Mouse (Mus musculus) heart, embryonic 12.5 days (tissue): ENCODE data around the gene Afdn. TPM values are rescaled to one million over a fixed set of nuclear protein-coding genes. Genes with fewer than 3 reads are reported as not detected.
"Not testable (repeated sequence)": the region's sequence is repeated elsewhere in the genome, so short reads cannot be mapped to it uniquely, and the experiment has no call there.

ENCODE experiments used
- ATAC-seq: fragments of 200-750 bp; cut with Nextera tagmentation; 2 replicates; pipeline ENCODE4 v1.8.0; 2017; ENCODE audit warnings: moderate TSS enrichment, moderate library complexity; ENCODE audit not compliant: insufficient number of reproducible peaks, low FRiP score
- H3K27ac ChIP-seq: fragments of 300-500 bp; sonication (generic); 2 replicates; pipeline ENCODE4 v1.5.1; 2016; ENCODE audit warnings: mild to moderate bottlenecking, moderate library complexity; ENCODE audit not compliant: poor library complexity, severe bottlenecking
- H3K27me3 ChIP-seq: fragments of 300-500 bp; sonication (generic); replicated peaks from 2 replicates; pipeline ENCODE4 v1.6.1; 2016; ENCODE audit warnings: mild to moderate bottlenecking, moderate library complexity
- H3K36me3 ChIP-seq: fragments of 300-500 bp; sonication (generic); 2 replicates; pipeline ENCODE4 v1.6.1; 2016; ENCODE audit warnings: mild to moderate bottlenecking, moderate library complexity
- H3K4me1 ChIP-seq: fragments of 300-500 bp; sonication (generic); replicated peaks from 2 replicates; pipeline ENCODE4 v1.6.1; 2016; ENCODE audit warnings: mild to moderate bottlenecking
- H3K4me2 ChIP-seq: fragments of 300-500 bp; sonication (generic); 2 replicates; pipeline ENCODE4 v1.6.1; 2016; ENCODE audit warnings: mild to moderate bottlenecking, moderate library complexity
- H3K4me3 ChIP-seq: fragments of 300-500 bp; sonication (generic); 2 replicates; pipeline ENCODE4 v1.5.1; 2016; ENCODE audit warnings: mild to moderate bottlenecking
- H3K9ac ChIP-seq: fragments of 300-500 bp; sonication (generic); 2 replicates; pipeline ENCODE4 v1.6.1; 2016; ENCODE audit warnings: mild to moderate bottlenecking, moderate library complexity
- H3K9me3 ChIP-seq: fragments of 300-500 bp; sonication (generic); replicated peaks from 2 replicates; pipeline ENCODE4 v1.6.1; 2016; ENCODE audit warnings: mild to moderate bottlenecking, moderate library complexity
- WGBS: fragments of 180-500 bp; shearing (Covaris S2); methylation state at CpG from one replicate; pipeline ENCODE4 v1.1.7; 2016; 5-methylcytosine and 5-hydroxymethylcytosine counted together
- polyA plus RNA-seq: library from polyadenylated mRNA; unstranded; fragments of >200 nt; fragmentation: Nextera tagmentation; extraction: Ambion mirVana; gene quantifications from 2 replicates; pipeline ENCODE4 v1.2.1, GENCODE M21; 2016

The Afdn gene
- polyA plus RNA-seq, 1 experiment from 2014 or later: 106 TPM

GRCm38 (mm10) chr17:13830234-13830633, 69.9 kb downstream of the Afdn start:
- H3K4me2 ChIP-seq: no peak overlapping the region
- ATAC-seq: no peak
- no peaks in the 10 kb centered on the region for H3K4me1 ChIP-seq
- no peak overlapping the region for H3K27ac ChIP-seq
- no peaks in the 10 kb centered on the region for H3K9me3 ChIP-seq
- H3K4me3 ChIP-seq: no peak overlapping the region
- peaks cover 54% of the 10 kb centered on the region for H3K36me3 ChIP-seq
- no peaks in the 10 kb centered on the region for H3K27me3 ChIP-seq
- 93% methylated on average over 1 of the region's 1 CpGs for WGBS
- H3K9ac ChIP-seq: no peak overlapping the region

GRCm38 (mm10) chr17:13830636-13831341, 70.5 kb downstream of the Afdn start:
- Histone ChIP-seq H3K27ac (no peak overlapping the region), H3K36me3 (peaks cover 52% of the 10 kb centered on the region), H3K9ac (no peak overlapping the region), H3K4me1 (no peaks in the 10 kb centered on the region), H3K4me3 (no peak overlapping the region), H3K4me2 (no peak overlapping the region), H3K27me3 (no peaks in the 10 kb centered on the region), H3K9me3 (no peaks in the 10 kb centered on the region)
- WGBS: 83% methylated on average over 1 of the region's 1 CpGs
- no peak for ATAC-seq

- Histone ChIP-seq H3K9me3 (no peaks in the 10 kb centered on the region), H3K36me3 (peaks cover 34% of the 10 kb centered on the region), H3K4me3 (no peak overlapping the region), H3K9ac (no peak overlapping the region), H3K4me2 (no peak overlapping the region), H3K27ac (no peak overlapping the region), H3K4me1 (no peaks in the 10 kb centered on the region), H3K27me3 (no peaks in the 10 kb centered on the region)
- no peak for ATAC-seq
- WGBS: 84% methylated on average over 4 of the region's 4 CpGs
Measured at GRCm38 (mm10) chr17:13835876-13836275, 75.5 kb downstream of the Afdn start.

- Histone ChIP-seq H3K4me3 (no peak overlapping the region), H3K9ac (no peak overlapping the region), H3K27me3 (no peaks in the 10 kb centered on the region), H3K27ac (no peak overlapping the region), H3K36me3 (peaks cover 67% of the 10 kb centered on the region), H3K4me2 (no peak overlapping the region), H3K9me3 (no peaks in the 10 kb centered on the region), H3K4me1 (no peaks in the 10 kb centered on the region)
- no peak for ATAC-seq
- WGBS: 90% methylated on average over 2 of the region's 2 CpGs
Measured at GRCm38 (mm10) chr17:13850175-13850574, 89.8 kb downstream of the Afdn start.

- H3K4me2 ChIP-seq, H3K4me3 ChIP-seq, H3K9ac ChIP-seq, H3K27ac ChIP-seq, ATAC-seq, H3K9me3 ChIP-seq, H3K27me3 ChIP-seq, H3K4me1 ChIP-seq: not testable (repeated sequence)
- H3K36me3 ChIP-seq: peaks cover 75% of the 10 kb centered on the region
- 76% methylated on average over 7 of the region's 7 CpGs for WGBS
Measured at GRCm38 (mm10) chr17:13853883-13854282, 93.5 kb downstream of the Afdn start.

GRCm38 (mm10) chr17:13855396-13855795, 95.1 kb downstream of the Afdn start:
- Histone ChIP-seq H3K4me3 (no peak overlapping the region), H3K9ac (no peak overlapping the region), H3K4me2 (no peak overlapping the region), H3K27ac (no peak overlapping the region), H3K4me1 (no peaks in the 10 kb centered on the region), H3K27me3 (no peaks in the 10 kb centered on the region), H3K9me3 (no peaks in the 10 kb centered on the region), H3K36me3 (peaks cover 73% of the 10 kb centered on the region)
- ATAC-seq: no peak
- WGBS: 80% methylated on average over 1 of the region's 1 CpGs

GRCm38 (mm10) chr17:13856429-13857090, 96.2 kb downstream of the Afdn start:
- H3K4me2 ChIP-seq: no peak overlapping the region
- H3K9ac ChIP-seq: no peak overlapping the region
- ATAC-seq: no peak
- H3K27me3 ChIP-seq: no peaks in the 10 kb centered on the region
- H3K4me1 ChIP-seq: no peaks in the 10 kb centered on the region
- 89% methylated on average over 5 of the region's 5 CpGs for WGBS
- H3K36me3 ChIP-seq: peaks cover 72% of the 10 kb centered on the region
- no peaks in the 10 kb centered on the region for H3K9me3 ChIP-seq
- H3K4me3 ChIP-seq: no peak overlapping the region
- no peak overlapping the region for H3K27ac ChIP-seq

GRCm38 (mm10) chr17:13865340-13865739, 105.0 kb downstream of the Afdn start:
- Histone ChIP-seq H3K27ac (no peak overlapping the region), H3K9me3 (no peaks in the 10 kb centered on the region), H3K4me2 (no peak overlapping the region), H3K9ac (no peak overlapping the region), H3K36me3 (peaks cover 58% of the 10 kb centered on the region), H3K4me3 (no peak overlapping the region), H3K4me1 (no peaks in the 10 kb centered on the region), H3K27me3 (no peaks in the 10 kb centered on the region)
- WGBS: 82% methylated on average over 5 of the region's 5 CpGs
- no peak for ATAC-seq

GRCm38 (mm10) chr17:13866951-13867351, 106.6 kb downstream of the Afdn start:
- Histone ChIP-seq H3K4me1 (no peaks in the 10 kb centered on the region), H3K27ac (no peak overlapping the region), H3K9ac (no peak overlapping the region), H3K4me3 (no peak overlapping the region), H3K36me3 (peaks cover 54% of the 10 kb centered on the region), H3K9me3 (no peaks in the 10 kb centered on the region), H3K27me3 (no peaks in the 10 kb centered on the region), H3K4me2 (no peak overlapping the region)
- 79% methylated on average over 3 of the region's 3 CpGs for WGBS
- ATAC-seq: no peak

- H3K27ac ChIP-seq: no peak overlapping the region
- H3K4me3 ChIP-seq: no peak overlapping the region
- no peak for ATAC-seq
- peaks cover 52% of the 10 kb centered on the region for H3K36me3 ChIP-seq
- 56% methylated on average over 6 of the region's 6 CpGs for WGBS
- no peak overlapping the region for H3K4me2 ChIP-seq
- no peaks in the 10 kb centered on the region for H3K27me3 ChIP-seq
- no peak overlapping the region for H3K9ac ChIP-seq
- H3K9me3 ChIP-seq: no peaks in the 10 kb centered on the region
- H3K4me1 ChIP-seq: no peaks in the 10 kb centered on the region
Measured at GRCm38 (mm10) chr17:13867475-13867874, 107.1 kb downstream of the Afdn start.

- Histone ChIP-seq H3K36me3 (peaks cover 51% of the 10 kb centered on the region), H3K4me1 (no peaks in the 10 kb centered on the region), H3K27me3 (no peaks in the 10 kb centered on the region), H3K27ac (no peak overlapping the region), H3K4me3 (no peak overlapping the region), H3K4me2 (no peak overlapping the region), H3K9ac (no peak overlapping the region), H3K9me3 (no peaks in the 10 kb centered on the region)
- no peak for ATAC-seq
- 88% methylated on average over 1 of the region's 1 CpGs for WGBS
Measured at GRCm38 (mm10) chr17:13870236-13870635, 109.9 kb downstream of the Afdn start.
